Mouse (Mus musculus) C2C12 (cell line): ENCODE measurements around the gene Ttf2.

ENCODE experiments used
- CEBPB ChIP-seq: IDR thresholded peaks from one replicate; pipeline ENCODE4 v1.6.1; 2011; ENCODE audit warnings: low read depth, mild to moderate bottlenecking, control low read depth, moderate library complexity
- CTCF ChIP-seq: IDR thresholded peaks from one replicate; pipeline ENCODE4 v1.5.1; 2011; ENCODE audit not compliant: control insufficient read depth, insufficient read depth, insufficient read length
- MAX ChIP-seq: IDR thresholded peaks from one replicate; pipeline ENCODE4 v1.6.1; 2011; ENCODE audit warnings: mild to moderate bottlenecking, control low read depth
- MYOD1 ChIP-seq: IDR thresholded peaks from one replicate; pipeline ENCODE4 v1.6.1; 2011; ENCODE audit warnings: low read depth; ENCODE audit not compliant: control insufficient read depth, insufficient read length
- MYOG ChIP-seq: IDR thresholded peaks from one replicate; pipeline ENCODE4 v1.6.1; 2011; ENCODE audit not compliant: control insufficient read depth, insufficient read length; ENCODE audit errors: extremely low read depth
- USF1 ChIP-seq: IDR thresholded peaks from one replicate; pipeline ENCODE4 v1.6.1; 2011; ENCODE audit warnings: low read depth, mild to moderate bottlenecking, control low read depth, moderate library complexity

DNA sequence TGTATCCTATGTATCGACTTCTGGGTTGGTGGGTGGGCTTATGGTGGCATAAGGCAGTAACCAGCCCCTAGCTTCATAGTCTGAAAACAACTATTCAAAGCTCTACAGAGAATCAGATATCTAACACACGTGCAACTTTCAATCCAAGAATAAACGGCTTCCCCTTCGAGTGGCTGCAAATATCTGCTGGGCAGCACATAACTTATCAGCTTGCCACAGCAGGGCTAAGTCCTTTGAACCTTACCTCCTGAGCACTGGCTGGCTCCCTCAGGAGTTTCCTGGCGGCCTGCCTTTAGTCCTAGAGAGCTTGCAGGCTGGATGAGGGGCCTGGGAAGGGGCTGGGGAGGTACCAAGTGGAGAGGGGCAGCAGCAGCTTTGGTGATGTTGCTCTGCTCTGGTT, 8.5 kb downstream of the Ttf2 start:
- no peak for TF ChIP-seq CTCF
- TF ChIP-seq CEBPB: no peak
- no peak for TF ChIP-seq MYOD1
- no peak for TF ChIP-seq MAX
- TF ChIP-seq USF1: no peak
- no peak for TF ChIP-seq MYOG
